Mouse (Mus musculus) fat pad, adult 2 months (tissue): ENCODE measurements around the gene 3110082I17Rik.
A peak's percentile ranks its signal among the peaks of the same experiment; 100 is the strongest.

Experiments used
- DNase-seq: peaks from one replicate; pipeline ENCODE4 v3.0.0-alpha.2; 2011; ENCODE audit warnings: low read depth, low spot score; ENCODE audit errors: extremely low read depth

Gene 3110082I17Rik

GRCm38 (mm10) chr5:139460384-139461067 is at the start of gene 3110082I17Rik:
3110082I17Rik (minus strand) TSS chr5:139460527.
- peak; percentile 56 for DNase-seq

DNA sequence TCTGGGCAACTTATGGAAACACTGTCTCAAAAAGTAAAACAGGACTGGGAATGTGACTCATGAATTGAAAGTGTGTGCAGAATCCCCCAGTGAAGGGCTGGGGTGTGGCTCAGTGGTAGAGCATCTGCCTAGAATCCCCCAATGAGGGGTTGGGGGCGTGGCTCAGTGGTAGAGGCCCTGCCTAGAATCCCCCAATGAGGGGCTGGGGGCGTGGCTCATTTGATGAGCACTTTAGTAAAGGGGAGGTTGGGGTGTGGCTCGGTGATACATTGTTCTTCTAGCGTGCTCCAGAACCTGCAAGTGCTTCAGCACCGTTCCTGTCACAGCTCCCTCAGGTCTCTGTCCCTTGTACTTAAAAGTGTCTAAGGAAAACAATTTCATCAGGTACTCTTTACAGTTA is 45.9 kb upstream of the 3110082I17Rik start:
- DNase-seq, result no peak

- no peak for DNase-seq
Measured at GRCm38 (mm10) chr5:139505073-139505606, 44.8 kb upstream of the 3110082I17Rik start.

DNA sequence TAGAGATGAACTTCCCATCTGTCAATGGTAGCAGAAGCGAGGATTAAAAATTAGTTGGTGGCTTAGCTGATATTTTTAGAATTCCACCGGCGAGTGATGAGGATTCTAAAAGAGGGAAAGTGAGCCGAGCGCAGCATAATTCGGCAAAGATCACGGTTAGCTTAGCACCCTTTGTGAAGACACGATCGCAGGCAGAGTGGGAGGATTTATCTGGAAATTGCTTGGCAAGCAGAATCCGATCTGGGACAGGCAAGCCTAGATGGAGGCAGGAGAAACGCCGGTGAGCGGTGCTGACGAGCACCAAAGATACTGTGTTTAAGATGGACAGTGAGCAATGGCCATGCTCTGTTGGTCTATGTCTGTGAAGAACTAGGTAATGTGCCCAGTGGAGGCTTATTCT is 42.0 kb upstream of the 3110082I17Rik start:
- DNase-seq, result no peak

DNA sequence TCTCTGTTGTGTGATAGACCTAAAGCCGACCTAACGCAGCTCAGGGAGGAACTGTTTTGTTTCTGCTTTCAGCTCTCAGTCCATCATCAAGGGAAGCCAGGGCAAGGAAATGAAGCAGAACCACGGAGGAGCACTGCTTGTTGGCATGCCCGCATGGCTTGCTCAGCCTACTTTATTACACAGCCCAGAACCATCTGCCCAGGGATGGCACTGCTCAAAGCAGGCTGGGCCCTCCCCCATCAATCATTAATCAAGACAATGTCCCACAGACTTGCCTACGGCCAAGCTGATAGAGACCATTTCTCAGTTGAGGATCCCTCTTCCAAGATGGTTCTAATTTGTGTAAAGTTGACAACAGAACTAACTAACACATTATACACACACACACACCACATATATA is 38.5 kb upstream of the 3110082I17Rik start:
- no peak for DNase-seq

- DNase-seq, result no peak
Measured at GRCm38 (mm10) chr5:139496939-139497338, 36.6 kb upstream of the 3110082I17Rik start.

GRCm38 (mm10) chr5:139495019-139495669 is 34.8 kb upstream of the 3110082I17Rik start:
- DNase-seq, result peak; percentile 58

- peak; percentile 28 for DNase-seq
Measured at GRCm38 (mm10) chr5:139493690-139494089, 33.4 kb upstream of the 3110082I17Rik start.

DNA sequence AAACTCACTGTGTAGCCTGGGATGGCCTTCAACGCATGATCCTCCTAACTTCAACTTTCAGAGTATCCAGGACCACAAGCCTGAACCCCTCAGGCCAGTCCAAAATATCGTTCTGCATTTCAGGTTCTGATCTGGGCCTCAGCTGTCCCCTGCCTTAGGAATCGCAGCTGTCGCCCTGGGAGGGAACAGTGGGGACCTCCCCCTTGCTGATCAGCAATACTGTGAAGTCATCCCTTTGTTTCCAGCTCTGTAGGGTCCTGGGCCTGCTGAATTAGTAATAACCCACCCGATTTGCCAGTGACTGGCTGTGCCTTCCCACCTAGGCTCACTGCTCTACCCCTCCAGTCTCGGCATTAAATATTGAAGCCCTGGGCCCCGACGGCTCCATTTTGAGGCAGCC is 31.0 kb upstream of the 3110082I17Rik start:
- no peak for DNase-seq

DNA sequence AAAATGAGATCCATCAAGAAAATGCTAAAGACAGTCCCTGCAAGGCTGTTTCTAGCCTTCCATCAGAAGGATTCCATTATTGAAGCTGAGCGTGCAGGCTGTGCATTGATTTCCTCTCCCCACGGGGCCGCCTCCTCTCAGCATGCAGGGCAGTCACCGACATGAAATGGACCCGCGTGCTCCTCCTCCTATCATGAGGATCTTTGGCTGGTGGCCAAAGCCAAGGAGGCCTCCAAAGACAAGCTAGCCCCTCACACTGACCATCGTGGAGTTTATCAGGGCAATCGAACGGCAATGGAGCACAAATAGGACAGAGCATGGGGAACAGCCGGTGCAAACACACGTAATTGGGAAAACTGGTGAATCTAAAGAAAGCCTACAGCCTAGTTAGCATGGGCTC is 29.8 kb upstream of the 3110082I17Rik start:
- DNase-seq, result no peak

GRCm38 (mm10) chr5:139484185-139484814 is 24.0 kb upstream of the 3110082I17Rik start, which contains the start of gene Zfand2a:
Zfand2a (minus strand) TSS chr5:139484549.
- DNase-seq, result peak; percentile 93

DNA sequence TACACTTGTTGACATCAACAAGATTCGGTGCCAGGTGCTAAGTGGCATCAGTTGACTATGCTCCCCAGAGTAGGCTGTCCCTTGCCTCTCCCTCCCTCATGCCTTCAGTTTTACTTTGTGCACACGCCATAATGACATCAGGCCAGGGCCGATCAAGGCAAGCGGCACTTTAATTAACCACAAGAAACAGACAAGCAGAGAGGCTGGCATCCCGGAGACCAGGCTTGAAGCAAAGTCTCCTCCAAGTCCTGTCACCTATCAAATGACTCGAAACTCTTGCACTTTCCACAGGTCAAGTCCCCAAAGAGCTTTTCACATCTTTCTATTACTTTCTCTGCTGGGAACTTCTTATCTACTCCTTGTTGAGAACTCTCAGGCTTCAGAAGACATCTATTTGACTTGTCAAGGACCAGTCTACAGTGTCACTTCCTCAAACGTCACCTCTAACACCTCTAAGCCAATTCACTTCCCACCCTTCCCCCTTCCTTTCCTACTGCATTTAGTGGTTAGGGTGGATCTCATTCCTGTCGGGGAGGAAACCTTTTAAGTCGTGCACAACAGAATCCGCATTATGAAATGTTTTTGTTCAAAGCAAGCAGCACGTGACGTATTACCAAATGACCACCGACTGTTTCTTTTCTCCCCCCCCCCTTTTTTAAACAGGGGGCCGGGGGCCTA is 23.0 kb upstream of the 3110082I17Rik start:
- DNase-seq, result no peak

GRCm38 (mm10) chr5:139480406-139480805 is 20.1 kb upstream of the 3110082I17Rik start:
- no peak for DNase-seq

DNA sequence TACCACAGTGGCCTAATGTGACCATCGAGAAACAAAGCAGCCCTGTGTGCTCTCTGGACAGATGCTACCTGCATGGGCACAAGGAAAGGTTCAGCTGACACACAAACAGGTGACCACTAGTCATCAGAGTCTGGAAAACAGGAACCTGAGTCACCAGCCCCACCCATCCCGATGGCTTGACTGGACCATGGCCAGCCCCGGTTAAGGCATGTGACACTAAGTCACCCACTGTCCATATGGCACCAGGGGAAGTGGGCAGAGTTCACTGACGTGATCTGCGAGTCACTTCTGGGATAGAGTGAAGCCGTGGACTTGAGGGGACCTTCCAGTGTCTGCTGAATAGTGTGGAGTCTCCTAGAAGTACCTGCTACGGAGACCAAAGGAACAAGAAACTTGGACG is 18.8 kb upstream of the 3110082I17Rik start:
- DNase-seq, result no peak

- no peak for DNase-seq
Measured at GRCm38 (mm10) chr5:139474741-139475140, 14.4 kb upstream of the 3110082I17Rik start.

GRCm38 (mm10) chr5:139467998-139468397 is 7.7 kb upstream of the 3110082I17Rik start:
- no peak for DNase-seq

DNA sequence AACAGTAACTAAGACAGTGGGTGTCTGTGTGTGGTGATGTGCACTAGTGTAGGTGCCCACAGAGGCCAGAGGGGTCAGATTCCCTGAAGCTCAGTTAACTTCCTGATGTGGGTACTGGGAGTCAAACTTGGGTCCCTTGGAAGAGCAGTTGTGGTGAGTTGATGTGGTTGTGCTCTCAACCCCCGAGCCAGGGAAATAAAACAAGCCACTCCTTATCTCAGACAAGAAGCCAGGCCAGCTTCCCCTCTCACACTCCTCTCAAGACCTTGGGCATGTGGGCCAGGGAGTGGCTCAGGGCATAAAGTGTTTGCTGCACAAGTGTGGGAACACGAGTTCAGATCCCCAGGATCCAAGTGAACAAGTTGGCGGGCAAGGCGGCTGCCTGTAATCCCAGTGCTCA is 6.5 kb upstream of the 3110082I17Rik start:
- no peak for DNase-seq

DNA sequence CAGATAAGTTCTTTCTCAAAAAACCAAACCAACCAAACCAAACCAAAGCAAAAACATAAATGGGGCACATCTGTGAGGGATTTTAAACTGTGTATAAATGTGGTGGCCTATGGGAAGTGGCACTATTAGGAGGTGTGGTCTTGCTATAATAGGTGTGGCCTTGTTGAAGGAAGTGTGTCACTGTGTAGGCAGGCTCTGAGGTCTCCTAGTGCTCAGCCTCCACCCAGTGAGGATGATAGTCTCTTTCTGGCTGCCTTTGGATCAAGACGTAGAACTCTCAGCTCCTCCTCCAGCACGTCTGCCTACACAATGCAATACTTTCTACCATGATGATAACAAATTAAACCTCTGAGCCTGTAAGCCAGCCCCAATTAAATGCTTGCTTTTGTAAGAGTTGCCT is 6.0 kb upstream of the 3110082I17Rik start:
- no peak for DNase-seq

- DNase-seq, result no peak
Measured at GRCm38 (mm10) chr5:139464874-139465273, 4.5 kb upstream of the 3110082I17Rik start.

GRCm38 (mm10) chr5:139459938-139460337 is 389 bp downstream of the 3110082I17Rik start:
- no peak for DNase-seq

GRCm38 (mm10) chr5:139457241-139457640 is 3.1 kb downstream of the 3110082I17Rik start:
- no peak for DNase-seq
